8 mouse cellular contexts compared by ENCODE assay signal in the genomic region with DNA sequence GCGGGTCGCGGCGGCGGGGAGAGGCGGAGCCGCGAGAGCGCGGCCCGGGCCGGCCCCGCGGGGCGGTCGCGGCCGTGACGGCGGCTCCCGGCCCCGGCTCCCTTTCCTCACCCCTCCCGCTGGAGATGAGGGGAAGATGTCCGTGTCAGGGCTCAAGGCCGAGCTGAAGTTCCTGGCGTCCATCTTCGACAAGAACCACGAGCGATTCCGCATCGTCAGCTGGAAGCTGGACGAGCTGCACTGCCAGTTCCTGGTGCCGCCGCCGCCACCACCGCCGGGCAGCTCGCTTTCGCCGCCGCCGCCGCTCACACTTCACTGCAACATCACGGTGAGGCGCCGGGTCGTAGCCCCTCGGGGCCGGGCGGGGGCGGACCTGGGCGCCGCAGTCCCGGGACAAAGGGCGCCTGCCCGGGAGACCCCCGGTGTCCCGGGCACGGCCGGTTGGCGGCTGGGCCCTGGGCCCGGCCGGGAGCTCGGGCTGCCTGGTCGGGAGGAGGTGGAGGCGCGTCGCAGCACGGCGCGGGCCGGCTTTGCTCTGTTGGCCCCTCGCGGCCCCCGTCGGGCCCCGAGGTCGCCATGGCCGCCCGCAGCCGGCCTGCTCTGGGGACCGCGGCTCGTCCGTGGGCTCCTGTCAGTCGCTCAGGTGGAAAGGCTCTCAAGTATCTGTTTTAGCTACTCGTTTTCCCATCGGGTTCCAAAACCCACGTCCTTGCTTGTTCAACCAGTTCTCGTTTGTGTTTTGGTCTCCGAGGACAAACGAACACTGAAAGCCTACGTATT. TPM values are rescaled to one million over a fixed set of nuclear protein-coding genes. Genes with fewer than 3 reads are reported as not detected.
DNase-seq lines count a peak whose midpoint lies in the region; ATAC-seq lines count a peak whose summit lies in the region.

No protein-coding gene starts in this region.

- no peaks in the 10 kb centered on the region for H3K27me3 ChIP-seq in forebrain, embryonic 16.5 days (replicated peaks; ENCODE audit: control insufficient read depth, insufficient read depth, low read length)
- peaks cover 13% of the 10 kb centered on the region for H3K27me3 ChIP-seq in hindbrain, embryonic 10.5 days (ENCODE audit: insufficient read depth, poor library complexity, severe bottlenecking)

- peak overlapping the region; percentile 75 for H3K27ac ChIP-seq in forebrain, embryonic 16.5 days (ENCODE audit: low read length)
- H3K27ac ChIP-seq in hindbrain, embryonic 10.5 days: peak overlapping the region; percentile 97

- H3K9ac ChIP-seq in forebrain, embryonic 16.5 days (replicated peaks; ENCODE audit: low read depth, low read length): peak overlapping the region; percentile 90

- peaks cover 17% of the 10 kb centered on the region for H3K4me1 ChIP-seq in forebrain, embryonic 16.5 days (replicated peaks; ENCODE audit: control insufficient read depth, insufficient read depth, low read length)
- peaks cover 36% of the 10 kb centered on the region for H3K4me1 ChIP-seq in hindbrain, embryonic 10.5 days (replicated peaks)

- H3K4me3 ChIP-seq in forebrain, embryonic 16.5 days (replicated peaks; ENCODE audit: low read length): peak overlapping the region; percentile 79
- peak overlapping the region; percentile 89 for H3K4me3 ChIP-seq in hindbrain, embryonic 10.5 days

- no peaks in the 10 kb centered on the region for H3K36me3 ChIP-seq in forebrain, embryonic 16.5 days (ENCODE audit: control insufficient read depth, insufficient read depth)
- H3K36me3 ChIP-seq in hindbrain, embryonic 10.5 days: 0 out of 2 replicates have a peak, but pooled peaks cover 6% of the 10 kb centered on the region

- peak; percentile 51 for DNase-seq in MN1 (ENCODE audit: low spot score)
- DNase-seq in cerebellum, adult 11-12 months: peak; percentile 69
- DNase-seq in hindbrain, embryonic 10.5 days (ENCODE audit: low spot score): peak; percentile 70
- DNase-seq in layer of hippocampus, postnatal 10 days (ENCODE audit: low spot score in 2 of 2): peak; percentile 54 to 79
- peak; percentile 30 for DNase-seq in lung, postnatal 25 days (ENCODE audit: low spot score)
- DNase-seq in retina, adult 2 months (ENCODE audit: low read depth, low spot score): peak; percentile 32
- DNase-seq in thymus, postnatal 14 days: peak; percentile 57

- WGBS in forebrain, embryonic 16.5 days: 0% methylated on average over 92 of the region's 93 CpGs
- under 1% methylated on average over 93 of the region's 93 CpGs for WGBS in hindbrain, embryonic 10.5 days

- peak overlapping the region; percentile 73 for H3K4me2 ChIP-seq in forebrain, embryonic 16.5 days (ENCODE audit: low read length)

- ATAC-seq in forebrain, embryonic 16.5 days: peak; percentile 70

- no peaks in the 10 kb centered on the region for H3K9me3 ChIP-seq in forebrain, embryonic 16.5 days (ENCODE audit: control insufficient read depth, low read length)
- no peaks in the 10 kb centered on the region for H3K9me3 ChIP-seq in hindbrain, embryonic 10.5 days

RNA-seq across cellular contexts. Expression of a gene that starts 1.0 kb away (rescaled TPM):
- 36.0 and 39.7 TPM in 2 replicates for polyA plus RNA-seq in forebrain, embryonic 16.5 days (2015; fragmentation: Nextera tagmentation; extraction: Ambion mirVana)
- 39.5 and 41.2 TPM in 2 replicates for polyA plus RNA-seq in hindbrain, embryonic 10.5 days (2016; fragmentation: Nextera tagmentation; extraction: Ambion mirVana)
- 10 to 100 TPM; 42.1 to 52.3 TPM for total RNA-seq in layer of hippocampus, postnatal 10 days (2021)

RNA-seq across cellular contexts. Expression of a gene that starts 59.0 kb away (rescaled TPM):
- 91.4 and 93.5 TPM in 2 replicates for polyA plus RNA-seq in forebrain, embryonic 16.5 days (2015; fragmentation: Nextera tagmentation; extraction: Ambion mirVana)
- polyA plus RNA-seq in hindbrain, embryonic 10.5 days (2016; fragmentation: Nextera tagmentation; extraction: Ambion mirVana): 75.0 and 82.5 TPM in 2 replicates
- 10 to 100 TPM; 39.9 to 40.7 TPM for total RNA-seq in layer of hippocampus, postnatal 10 days (2021)

Comparison
In these comparisons a context has a peak if more than half of its experiments do, and no peak if none do; other contexts are left out.
1. Peak in every context shown above with its lines: DNase-seq, ATAC-seq, H3K4me3 ChIP-seq and H3K27ac ChIP-seq.